Mouse (Mus musculus) 3T3-L1 (cell line): ENCODE measurements around the gene Ppm1b.

Source experiments
- DNase-seq: peaks from one replicate; pipeline ENCODE4 v3.0.0-alpha.2; 2015; ENCODE audit warnings: low read depth, low spot score

Ppm1b gene

DNA sequence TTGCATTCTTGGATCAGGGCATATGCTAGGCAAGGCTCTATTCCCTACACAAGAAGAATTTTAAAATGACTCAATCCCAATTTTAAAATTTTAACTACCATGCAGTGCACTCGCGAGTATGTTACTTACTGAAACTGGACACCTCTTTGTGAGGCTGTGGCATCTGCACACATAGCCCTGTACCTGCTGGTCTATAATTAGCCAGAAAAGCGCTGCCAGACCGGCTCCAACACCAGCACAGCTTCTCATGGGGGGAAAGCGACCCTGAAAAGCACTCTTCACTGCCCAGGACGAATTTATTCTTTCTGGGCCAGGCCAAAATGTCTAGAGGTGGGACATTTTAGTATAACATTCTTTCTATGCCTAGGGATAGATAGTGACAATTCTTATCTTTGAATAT lies 114.1 kb downstream of the Ppm1b start:
- no peak for DNase-seq

- peak; percentile 18 for DNase-seq
Observed at GRCm38 (mm10) chr17:85071088-85071775, 114.7 kb downstream of the Ppm1b start.

DNA sequence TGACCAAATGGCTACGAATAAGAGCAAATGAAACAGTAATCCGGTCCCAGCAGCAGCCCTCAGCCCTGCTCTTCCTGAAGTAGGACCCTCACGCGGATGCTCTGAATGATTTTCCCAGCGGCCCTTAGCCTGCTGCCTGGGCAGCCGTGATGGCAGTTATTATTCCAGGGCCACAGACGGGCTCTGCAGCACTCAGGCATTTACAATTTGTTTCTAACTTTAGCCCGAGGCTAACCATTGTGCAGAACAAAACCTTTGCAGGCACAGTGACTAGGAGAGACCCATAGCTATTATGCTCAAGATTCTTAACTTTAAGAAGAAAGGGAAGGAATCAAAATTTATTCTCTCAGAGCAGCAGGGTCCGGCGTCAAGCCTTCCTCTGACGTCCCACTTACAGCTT lies 115.8 kb downstream of the Ppm1b start:
- no peak for DNase-seq

DNA sequence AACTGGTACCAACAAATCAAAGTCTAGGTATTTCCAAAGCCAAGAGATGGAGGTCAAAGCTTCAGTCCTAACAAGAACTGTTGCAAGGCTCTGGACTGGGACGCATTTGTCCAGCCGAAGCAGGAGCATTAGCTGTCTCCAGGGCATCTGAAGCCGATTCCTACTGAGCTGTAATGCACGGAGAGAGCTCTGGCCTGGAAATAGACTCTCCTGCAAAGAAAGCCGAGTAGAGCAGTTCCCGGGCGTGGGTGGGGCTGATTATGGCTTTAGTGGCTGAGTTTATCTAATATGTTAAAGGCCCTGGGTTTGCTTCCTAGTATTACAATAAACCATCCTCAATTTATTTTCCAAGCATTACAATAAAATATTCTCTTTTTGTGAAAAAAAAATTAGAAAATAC lies 116.7 kb downstream of the Ppm1b start:
- DNase-seq, result no peak
